Mouse (Mus musculus) cortical plate, adult 2 months (tissue): Measurements from ENCODE around the gene Hic2.

Experiments used
- CTCF ChIP-seq: fragments of 200-500 bp; IDR thresholded peaks from 2 replicates; pipeline ENCODE4 v1.5.1; 2011; ENCODE audit warnings: mild to moderate bottlenecking, control low read depth, low read length; ENCODE audit not compliant: insufficient read depth; ENCODE audit errors: extremely low read depth
- POLR2A ChIP-seq: fragments of 200-500 bp; IDR thresholded peaks from 2 replicates; pipeline ENCODE4 v1.6.1; 2011; ENCODE audit warnings: mild to moderate bottlenecking, low read length, control low read depth; ENCODE audit not compliant: insufficient read depth; ENCODE audit errors: extremely low read depth

GRCm38 (mm10) chr16:17249135-17249534 is 15.8 kb downstream of the Hic2 start:
- no peak for TF ChIP-seq CTCF
- TF ChIP-seq POLR2A: no peak
